ENCODE assay signal across 8 mouse cellular contexts in genomic region chr5:34287001-34287837, GRCm38 (mm10). TPM values are rescaled to one million over a fixed set of nuclear protein-coding genes. Genes with fewer than 3 reads are reported as not detected.
DNase-seq lines count a peak whose midpoint lies in the region; ATAC-seq and TF ChIP-seq lines count a peak whose summit lies in the region.

No protein-coding gene starts in this region.

- peak overlapping the region; percentile 73 for H3K9ac ChIP-seq in forebrain, embryonic 15.5 days (replicated peaks)
- H3K9ac ChIP-seq in liver, embryonic 13.5 days: no peak overlapping the region

- no peak for TF ChIP-seq POLR2A in spleen, adult 2 months (IDR thresholded peaks at IDR 0.05; ENCODE audit: low read depth, low read length)
- TF ChIP-seq POLR2A in small intestine, adult 2 months (IDR thresholded peaks at IDR 0.05; ENCODE audit: low read depth, low read length): no peak

- peak overlapping the region; percentile 87 for H3K4me2 ChIP-seq in forebrain, embryonic 15.5 days (replicated peaks)
- H3K4me2 ChIP-seq in liver, embryonic 13.5 days: peak overlapping the region; percentile 70

- intact Hi-C loops in gastrocnemius, postnatal 14 days (cut with DNase I; ENCODE audit: low total_unique reads): no loop called here
- intact Hi-C loops in left cerebral cortex, postnatal 4 days (cut with DNase I): no loop called here

- peak overlapping the region; percentile 8; the same call in 1 of the 2 replicates for H3K4me3 ChIP-seq in spleen, adult 2 months (ENCODE audit: extremely low read depth, insufficient read depth, insufficient read length)
- peak overlapping the region; percentile 79 for H3K4me3 ChIP-seq in forebrain, embryonic 15.5 days
- H3K4me3 ChIP-seq in liver, embryonic 13.5 days (replicated peaks): peak overlapping the region; percentile 55
- H3K4me3 ChIP-seq in small intestine, adult 2 months (ENCODE audit: low read depth, low read length): peak overlapping the region; percentile 57

- peak; percentile 10 for ATAC-seq in forebrain, embryonic 15.5 days (replicated peaks)
- no peak for ATAC-seq in liver, embryonic 13.5 days (ENCODE audit: low read depth)

- TF ChIP-seq CTCF in spleen, adult 2 months (IDR thresholded peaks at IDR 0.05; ENCODE audit: extremely low read depth, insufficient read depth, insufficient read length, insufficient replicate concordance): no peak
- no peak for TF ChIP-seq CTCF in small intestine, adult 2 months (IDR thresholded peaks at IDR 0.05; ENCODE audit: extremely low read depth, insufficient read length, insufficient replicate concordance, low read depth, low read length)

- peak; percentile 18 for DNase-seq in gastrocnemius, postnatal 14 days
- no peak for DNase-seq in gastrocnemius, adult 18-20 months (ENCODE audit: low spot score)
- no peak for DNase-seq in spleen, adult 2 months (ENCODE audit: low read depth in 1 of 2, low spot score in 2 of 2)
- no peak for DNase-seq in spleen, adult 12 weeks (ENCODE audit: low spot score)
- no peak for DNase-seq in liver, embryonic 13.5 days
- DNase-seq in left cerebral cortex, postnatal 4 days: no peak

- no peaks in the 10 kb centered on the region for H3K9me3 ChIP-seq in forebrain, embryonic 15.5 days
- H3K9me3 ChIP-seq in liver, embryonic 13.5 days (replicated peaks): no peaks in the 10 kb centered on the region

- 3% methylated on average over 54 of the region's 54 CpGs for WGBS in spleen, adult 2 months
- 1% methylated on average over 54 of the region's 54 CpGs for WGBS in forebrain, embryonic 15.5 days
- WGBS in liver, embryonic 13.5 days (ENCODE audit: insufficient replicate concordance): 2% methylated on average over 54 of the region's 54 CpGs
- WGBS in small intestine, adult 2 months: 2% methylated on average over 54 of the region's 54 CpGs

- H3K36me3 ChIP-seq in spleen, adult 2 months (ENCODE audit: control insufficient read depth, insufficient read depth, low read length): no peaks in the 10 kb centered on the region
- H3K36me3 ChIP-seq in forebrain, embryonic 15.5 days: no peaks in the 10 kb centered on the region
- H3K36me3 ChIP-seq in liver, embryonic 13.5 days: no peaks in the 10 kb centered on the region
- H3K36me3 ChIP-seq in small intestine, adult 2 months (ENCODE audit: control insufficient read depth, insufficient read depth, low read length): no peaks in the 10 kb centered on the region

- peaks cover 18% of the 10 kb centered on the region for H3K27me3 ChIP-seq in spleen, adult 2 months (ENCODE audit: control insufficient read depth, insufficient read depth, low read length)
- H3K27me3 ChIP-seq in forebrain, embryonic 15.5 days: peaks cover 28% of the 10 kb centered on the region
- peaks cover 85% of the 10 kb centered on the region for H3K27me3 ChIP-seq in liver, embryonic 13.5 days
- H3K27me3 ChIP-seq in small intestine, adult 2 months (ENCODE audit: control insufficient read depth, insufficient read depth, low read length): peaks cover 30% of the 10 kb centered on the region

- no peak overlapping the region for H3K27ac ChIP-seq in spleen, adult 2 months (ENCODE audit: insufficient read depth, low read length)
- H3K27ac ChIP-seq in forebrain, embryonic 15.5 days (replicated peaks): no peak overlapping the region
- H3K27ac ChIP-seq in liver, embryonic 13.5 days: no peak overlapping the region
- no peak overlapping the region for H3K27ac ChIP-seq in small intestine, adult 2 months (ENCODE audit: insufficient read depth, low read depth, low read length)

- H3K4me1 ChIP-seq in spleen, adult 2 months (ENCODE audit: control insufficient read depth, insufficient read depth, insufficient read length): peaks cover 6% of the 10 kb centered on the region
- H3K4me1 ChIP-seq in forebrain, embryonic 15.5 days: peaks cover 22% of the 10 kb centered on the region
- H3K4me1 ChIP-seq in liver, embryonic 13.5 days (replicated peaks): peaks cover 24% of the 10 kb centered on the region
- peaks cover 7% of the 10 kb centered on the region for H3K4me1 ChIP-seq in small intestine, adult 2 months (ENCODE audit: control insufficient read depth, insufficient read depth, insufficient read length, low read length)

RNA-seq across cellular contexts. Expression of gene Zfyve28, which starts 1.0 kb away (rescaled TPM):
- total RNA-seq in gastrocnemius, postnatal 14 days (2021): 1 to 10 TPM in 1 of 2 experiments, under 1 TPM in 1; 0.66 to 1.2 TPM
- total RNA-seq in gastrocnemius, adult 18-20 months (2021): under 1 TPM; 0.41 to 0.69 TPM
- polyA plus RNA-seq in spleen, adult 2 months (2012; rRNA removed): 3.8 and 7.5 TPM in 2 replicates
- polyA plus RNA-seq in forebrain, embryonic 15.5 days (2015; fragmentation: Nextera tagmentation; extraction: Ambion mirVana): 4.7 and 5.3 TPM in 2 replicates
- polyA plus RNA-seq in liver, embryonic 13.5 days (2015; fragmentation: Nextera tagmentation; extraction: Ambion mirVana): 0.02 TPM in 1 of 2 replicates, not detected in the other
- polyA plus RNA-seq in small intestine, adult 2 months (2012; rRNA removed): 1.5 and 1.7 TPM in 2 replicates
- total RNA-seq in left cerebral cortex, postnatal 4 days (2021): 10 to 100 TPM; 18.7 to 19.9 TPM

RNA-seq across cellular contexts. Expression of gene Cfap99, which starts 1.2 kb away (rescaled TPM):
- under 1 TPM in 1 of 2 experiments, not detected in 1; 0.16 TPM for total RNA-seq in gastrocnemius, postnatal 14 days (2021)
- not detected for total RNA-seq in gastrocnemius, adult 18-20 months (2021)
- 0.04 TPM in 2 replicates for polyA plus RNA-seq in spleen, adult 2 months (2012; rRNA removed)
- 0.09 TPM in 1 of 2 replicates, not detected in the other for polyA plus RNA-seq in forebrain, embryonic 15.5 days (2015; fragmentation: Nextera tagmentation; extraction: Ambion mirVana)
- polyA plus RNA-seq in liver, embryonic 13.5 days (2015; fragmentation: Nextera tagmentation; extraction: Ambion mirVana): not detected in 2 replicates
- polyA plus RNA-seq in small intestine, adult 2 months (2012; rRNA removed): 0.04 TPM in 1 of 2 replicates, not detected in the other
- total RNA-seq in left cerebral cortex, postnatal 4 days (2021): under 1 TPM; 0.30 to 0.38 TPM

RNA-seq across cellular contexts. Expression of gene Rnf4, which starts 48.9 kb away (rescaled TPM):
- total RNA-seq in gastrocnemius, postnatal 14 days (2021): 10 to 100 TPM; 22.4 to 27.4 TPM
- total RNA-seq in gastrocnemius, adult 18-20 months (2021): 10 to 100 TPM; 18.1 to 18.6 TPM
- polyA plus RNA-seq in spleen, adult 2 months (2012; rRNA removed): 37.8 and 38.4 TPM in 2 replicates
- polyA plus RNA-seq in forebrain, embryonic 15.5 days (2015; fragmentation: Nextera tagmentation; extraction: Ambion mirVana): 139 and 143 TPM in 2 replicates
- polyA plus RNA-seq in liver, embryonic 13.5 days (2015; fragmentation: Nextera tagmentation; extraction: Ambion mirVana): 79.1 and 89.1 TPM in 2 replicates
- polyA plus RNA-seq in small intestine, adult 2 months (2012; rRNA removed): 19.9 and 31.8 TPM in 2 replicates
- total RNA-seq in left cerebral cortex, postnatal 4 days (2021): 100 to 1,000 TPM; 102 to 103 TPM

Comparison
In these comparisons a context has a peak if more than half of its experiments do, and no peak if none do; other contexts are left out.
1. H3K4me3 ChIP-seq: peak in every context shown above with its lines; median percentile 79 in forebrain, embryonic 15.5 days; 57 in small intestine, adult 2 months; 55 in liver, embryonic 13.5 days; 8 in spleen, adult 2 months.